Mouse (Mus musculus) kidney, adult 8-10 months (tissue): ENCODE measurements around the gene Nemp2.
A peak's percentile ranks its signal among the peaks of the same experiment; 100 is the strongest.

ENCODE experiments used
- DNase-seq, 2 experiments: peaks; one replicate each; pipeline ENCODE4 v3.0.0; 2022

The Nemp2 gene

GRCm38 (mm10) chr1:52630248-52630936, at the start of gene Nemp2:
TSS of gene Nemp2 (plus strand) at chr1:52630703.
- DNase-seq = peak; percentile 86 to 94

GRCm38 (mm10) chr1:52581744-52582143, 48.8 kb upstream of the Nemp2 start:
- DNase-seq = no peak

GRCm38 (mm10) chr1:52582866-52583265, 47.6 kb upstream of the Nemp2 start:
- DNase-seq = no peak

DNA sequence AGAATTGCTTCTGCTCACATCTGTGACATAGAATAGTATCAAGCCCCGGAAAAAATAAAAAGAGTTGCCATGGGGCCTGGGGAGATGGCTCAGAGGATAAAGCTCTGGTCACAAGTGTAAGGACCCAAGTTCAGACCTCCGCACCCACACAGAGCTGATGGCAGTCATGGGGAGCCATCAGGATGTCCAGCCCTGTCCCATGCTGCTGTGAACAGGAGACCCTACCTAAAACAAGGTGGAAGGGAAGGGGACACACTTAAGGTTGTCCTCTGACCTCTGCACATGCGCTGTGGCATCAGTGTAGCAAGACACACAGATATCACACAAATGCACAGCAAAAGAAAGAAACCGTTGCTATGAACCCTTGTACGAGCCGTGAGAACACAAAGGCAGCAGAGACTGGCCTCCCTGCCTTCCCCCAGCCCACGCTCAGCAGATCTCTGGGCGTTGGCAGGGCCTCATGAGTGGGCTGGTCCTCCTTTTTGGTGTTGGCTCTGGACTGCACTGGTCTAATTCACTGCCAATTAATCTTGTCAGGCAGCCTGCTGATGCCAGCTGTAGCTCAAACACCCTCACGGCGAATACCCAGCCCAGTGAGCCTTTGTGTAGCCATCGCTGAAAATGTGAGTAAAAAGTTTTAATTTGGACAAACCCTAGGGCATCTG, 33.4 kb upstream of the Nemp2 start:
- no peak for DNase-seq

DNA sequence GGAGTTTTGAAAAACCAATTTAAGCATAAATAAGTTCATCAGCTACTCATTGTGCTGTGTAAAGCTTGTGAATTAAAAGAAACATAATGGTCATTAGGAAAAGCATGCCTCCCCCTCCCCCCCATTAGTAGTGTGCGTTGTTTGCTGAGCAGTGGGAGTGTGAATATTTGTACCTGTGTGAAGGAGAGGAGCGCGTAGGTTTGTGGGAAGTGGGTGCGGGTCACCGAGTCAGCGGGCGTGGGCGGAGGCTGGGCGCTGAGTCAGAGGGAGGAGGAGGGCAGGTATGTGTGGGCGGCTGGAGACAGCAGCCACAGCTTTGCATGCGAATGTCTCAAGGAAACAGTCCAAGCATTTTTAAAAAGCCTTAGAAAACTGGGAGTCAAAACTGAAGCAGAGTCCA, 32.7 kb upstream of the Nemp2 start:
- peak; percentile 8 to 12 for DNase-seq

DNA sequence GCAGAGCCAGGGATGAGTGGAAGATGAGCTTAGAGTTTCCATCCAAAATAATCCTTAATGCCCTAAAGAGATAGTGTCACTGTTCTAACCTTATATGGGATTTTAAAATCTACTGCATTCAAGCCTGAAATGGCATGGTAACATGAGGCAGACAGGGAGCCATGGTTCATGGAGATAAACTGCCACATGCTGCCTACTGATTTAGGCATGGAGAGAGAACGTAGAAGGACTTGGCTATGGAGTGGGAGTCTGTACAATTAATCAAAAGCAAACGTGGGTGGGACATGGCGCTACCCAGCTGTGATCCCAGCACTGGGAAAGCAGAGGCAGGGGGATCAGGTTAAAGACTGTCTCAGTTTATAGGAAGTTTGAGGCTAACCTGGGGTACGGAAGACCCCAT, 32.1 kb upstream of the Nemp2 start:
- no peak for DNase-seq

DNA sequence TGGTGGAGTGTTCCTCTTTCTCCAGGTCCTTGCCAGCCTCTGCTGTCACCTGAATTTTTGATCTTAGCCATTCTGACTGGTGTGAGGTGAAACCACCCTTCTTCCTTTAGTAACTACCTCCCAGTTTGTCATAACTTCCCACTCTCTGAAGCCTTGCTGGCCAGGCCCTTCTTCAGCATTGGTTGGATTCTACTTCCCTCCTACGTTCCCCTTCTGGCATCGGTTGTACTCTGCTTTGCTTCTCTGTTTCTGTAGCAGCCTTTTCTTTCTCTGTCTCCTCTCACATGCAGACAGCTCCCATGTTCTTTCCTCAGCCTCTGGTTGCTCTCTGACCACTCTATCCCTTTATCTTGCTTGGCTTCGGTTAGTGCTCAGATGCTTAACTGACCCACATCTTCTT, 29.0 kb upstream of the Nemp2 start:
- DNase-seq = no peak

- DNase-seq = no peak
Measured at GRCm38 (mm10) chr1:52607700-52608099, 22.8 kb upstream of the Nemp2 start.

- no peak for DNase-seq
Measured at GRCm38 (mm10) chr1:52608486-52608885, 22.0 kb upstream of the Nemp2 start.

- no peak for DNase-seq
Measured at GRCm38 (mm10) chr1:52618217-52618616, 12.3 kb upstream of the Nemp2 start.

- DNase-seq = no peak
Measured at GRCm38 (mm10) chr1:52620442-52620841, 10.1 kb upstream of the Nemp2 start.

DNA sequence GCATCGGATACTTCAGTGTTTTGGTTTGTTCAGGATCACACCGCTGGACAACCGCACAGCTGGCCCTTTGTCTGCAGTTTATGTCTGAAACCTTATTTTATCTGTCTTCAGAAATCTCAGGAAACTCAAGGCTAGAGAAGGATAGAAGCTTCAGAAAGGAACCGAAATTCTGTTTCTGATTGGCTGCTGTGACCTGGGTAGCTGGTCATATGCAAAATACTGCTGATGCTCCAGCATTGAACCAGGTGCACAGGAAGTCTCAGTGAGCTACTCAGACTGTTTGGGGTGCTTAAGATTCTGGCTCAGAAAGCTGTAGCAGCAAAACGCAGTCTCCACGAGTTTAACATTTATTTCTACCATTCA, 415 bp downstream of the Nemp2 start:
- DNase-seq = peak in 1 of 2 experiments; percentile 26

DNA sequence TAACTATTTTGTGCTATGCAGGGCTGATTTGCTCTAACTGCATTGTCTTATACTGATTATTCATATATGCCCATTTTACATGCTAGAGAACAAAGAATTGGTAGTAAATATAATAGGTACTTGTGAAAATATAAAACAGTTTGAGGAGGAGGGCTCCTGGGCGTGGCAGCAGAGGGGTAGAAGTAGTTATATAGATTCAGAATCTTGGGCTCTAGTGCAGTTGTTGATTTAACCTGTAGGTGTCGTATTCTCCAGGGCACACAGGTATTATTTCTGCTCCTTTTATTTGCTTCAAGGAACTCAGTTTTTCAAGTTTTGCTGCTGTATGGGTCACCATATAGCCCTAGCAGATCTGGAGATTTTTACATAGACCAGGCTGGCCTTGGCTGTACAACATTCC, 1.1 kb downstream of the Nemp2 start:
- DNase-seq = no peak

GRCm38 (mm10) chr1:52634251-52634650, 3.7 kb downstream of the Nemp2 start:
- no peak for DNase-seq

DNA sequence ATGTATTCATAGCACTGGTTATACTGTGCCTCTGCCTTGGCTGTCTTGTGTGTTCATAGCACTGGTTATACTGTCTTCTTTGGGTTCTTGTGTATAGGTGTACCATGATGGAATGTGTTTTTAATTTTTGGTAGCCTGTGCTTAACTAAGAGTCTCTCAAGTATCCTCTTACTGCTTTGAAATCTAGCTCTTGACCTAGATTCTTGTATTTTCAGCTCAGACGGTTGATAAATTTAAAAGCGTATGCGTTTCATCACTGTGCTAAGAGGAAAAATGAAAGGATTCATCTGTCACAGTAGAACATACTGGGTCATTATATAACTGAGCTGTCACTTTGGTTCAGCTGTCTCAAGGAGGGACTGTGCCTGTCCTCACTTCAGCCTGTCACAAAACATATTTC, 5.4 kb downstream of the Nemp2 start:
- no peak for DNase-seq

GRCm38 (mm10) chr1:52638101-52638500, 7.6 kb downstream of the Nemp2 start:
- no peak for DNase-seq

DNA sequence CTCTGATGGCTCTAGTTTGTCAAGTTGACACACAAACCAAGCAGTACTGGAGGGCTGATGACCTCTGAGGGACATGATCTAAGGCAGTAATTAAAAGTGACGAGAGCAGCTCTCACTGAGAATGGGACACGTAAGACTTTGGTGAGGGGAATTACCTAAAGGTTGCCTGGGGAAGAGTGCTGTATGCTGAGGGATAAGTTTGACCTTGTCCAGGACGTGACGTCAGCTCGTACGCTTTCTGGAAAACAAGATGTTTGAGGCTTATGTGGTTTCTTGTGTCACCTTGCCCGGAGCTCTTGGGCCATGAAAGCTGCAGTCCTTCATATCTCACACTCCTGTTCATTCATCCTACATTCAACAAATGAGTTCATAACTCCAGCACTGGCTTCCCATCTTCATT, 8.6 kb downstream of the Nemp2 start:
- DNase-seq = no peak

- no peak for DNase-seq
Measured at GRCm38 (mm10) chr1:52640266-52640665, 9.8 kb downstream of the Nemp2 start.

DNA sequence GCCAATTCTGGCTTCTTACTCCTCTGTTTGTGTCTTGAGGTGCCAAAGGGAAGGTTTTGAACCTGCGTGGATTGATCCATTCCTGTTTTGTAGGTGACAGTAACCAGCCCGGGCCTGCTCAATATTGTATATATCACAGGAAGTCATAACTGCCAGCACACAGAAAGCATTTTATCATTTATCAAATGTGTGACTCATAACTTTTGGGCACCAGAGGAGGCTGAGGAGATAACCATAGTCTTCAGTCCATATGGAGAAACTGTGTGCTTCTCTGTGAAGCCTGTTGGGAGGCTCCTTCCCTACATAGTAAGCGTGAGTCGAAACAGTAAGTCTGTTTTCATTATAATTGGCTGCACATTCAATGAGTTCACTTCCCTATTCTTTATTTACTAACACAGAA, 10.2 kb downstream of the Nemp2 start:
- no peak for DNase-seq

DNA sequence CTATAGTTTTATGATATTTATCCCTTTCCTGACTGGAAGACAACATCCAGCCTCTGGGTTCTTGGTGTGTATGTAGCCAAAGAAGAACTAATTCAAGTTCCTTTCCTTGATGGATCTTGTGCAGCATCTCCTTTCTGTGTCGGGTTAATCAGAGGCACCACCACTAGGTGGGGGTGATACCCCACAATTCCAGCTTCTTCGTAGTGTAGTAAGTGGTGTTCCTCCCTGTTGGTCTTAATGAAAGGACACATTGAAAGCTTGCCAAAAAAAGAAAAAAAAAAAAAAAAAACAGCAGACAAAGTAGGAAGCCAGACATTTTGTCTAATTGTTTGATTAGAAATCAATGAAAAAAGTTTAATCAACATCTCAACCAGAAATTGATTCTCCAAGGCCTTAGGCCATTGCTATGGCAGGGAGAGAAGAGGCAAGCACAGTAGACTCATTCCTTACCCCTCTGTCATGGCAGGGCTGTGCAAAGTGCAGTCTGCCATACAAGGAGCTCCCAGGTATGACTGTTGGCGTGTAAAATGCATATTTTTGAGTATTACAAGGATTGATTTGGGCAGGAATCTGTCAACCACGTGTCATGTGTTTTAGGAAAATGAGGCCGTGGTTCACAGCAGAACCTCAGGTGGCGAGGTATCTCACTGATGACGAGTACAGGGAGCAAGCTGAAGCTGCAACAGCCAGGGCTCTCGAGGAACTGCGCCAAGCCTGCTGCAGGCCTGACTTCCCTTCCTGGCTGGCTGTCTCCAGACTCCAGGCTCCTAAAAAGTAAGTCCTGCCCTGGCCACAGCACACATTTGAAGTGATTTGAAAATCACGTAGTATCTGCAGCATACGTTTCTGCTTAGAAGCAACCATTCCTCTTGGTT, 17.9 kb downstream of the Nemp2 start:
- DNase-seq = peak; percentile 54 to 84

DNA sequence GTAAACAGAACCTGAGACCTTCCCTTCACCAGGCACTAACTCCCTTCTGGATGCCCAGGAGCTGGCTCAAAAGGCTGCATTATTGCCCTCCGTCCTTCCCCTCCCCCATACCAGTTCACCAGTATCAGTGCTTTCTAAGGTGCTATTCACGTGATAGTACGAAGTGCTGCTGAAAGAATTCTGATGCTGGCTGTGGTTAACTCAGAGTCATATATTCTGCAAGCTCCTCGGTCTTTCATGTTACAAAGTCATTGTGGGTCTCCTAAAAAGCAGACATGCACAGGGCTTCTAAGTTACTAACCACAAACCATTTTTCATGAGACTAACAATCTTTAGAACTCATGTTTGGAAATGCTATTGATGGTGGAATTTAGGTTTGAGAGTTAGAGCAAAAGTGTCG, 19.6 kb downstream of the Nemp2 start:
- no peak for DNase-seq

GRCm38 (mm10) chr1:52652601-52653253, 22.2 kb downstream of the Nemp2 start:
- no peak for DNase-seq

DNA sequence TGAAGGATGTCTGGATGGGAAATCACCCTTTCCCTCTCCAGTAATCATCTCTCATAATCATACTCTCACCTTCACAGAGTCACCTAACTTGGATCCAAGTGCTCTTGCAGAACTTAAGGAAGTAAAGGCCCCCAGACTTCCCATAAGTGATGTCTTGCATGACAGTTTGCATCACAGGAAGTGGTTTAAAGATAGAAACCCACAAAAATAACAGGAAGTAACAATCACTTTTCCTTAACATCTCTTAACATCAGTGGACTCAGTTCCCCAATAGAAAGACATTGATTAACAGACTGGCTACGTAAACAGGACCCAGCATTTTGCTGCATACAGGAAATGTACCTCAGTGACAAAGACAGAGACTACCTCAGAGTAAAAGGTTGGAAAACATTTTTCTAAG, 22.9 kb downstream of the Nemp2 start:
- DNase-seq = no peak
